Mouse (Mus musculus): ENCODE data around the gene Eln. TPM values are rescaled to one million over a fixed set of nuclear protein-coding genes. Genes with fewer than 3 reads are reported as not detected.

Gene Eln
- total RNA-seq, 2 experiments from 2014 or later = 7.3 to 7.5 TPM

DNA sequence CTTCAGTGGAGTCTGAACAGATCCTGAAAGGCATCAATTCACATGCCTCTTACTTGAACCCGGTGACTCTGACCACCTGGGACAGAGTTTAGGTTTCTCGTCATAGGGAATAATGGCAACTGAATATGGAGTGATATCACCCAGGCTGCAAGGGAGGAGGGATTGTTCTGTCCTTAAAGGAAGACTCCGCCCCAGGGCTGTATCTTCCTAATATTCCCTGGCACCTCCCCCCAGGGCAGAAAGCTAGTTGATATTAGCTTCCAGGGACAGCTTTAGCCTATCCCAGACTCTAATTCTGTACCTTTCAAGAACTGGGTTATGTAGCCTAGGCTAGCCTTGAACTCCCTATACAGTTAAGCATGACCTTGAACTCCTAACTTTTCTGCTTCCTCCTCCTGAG is 2.1 kb downstream of the Eln start:
- DNase-seq (ENCODE audit: low spot score in 2 of 2) = no peak

DNA sequence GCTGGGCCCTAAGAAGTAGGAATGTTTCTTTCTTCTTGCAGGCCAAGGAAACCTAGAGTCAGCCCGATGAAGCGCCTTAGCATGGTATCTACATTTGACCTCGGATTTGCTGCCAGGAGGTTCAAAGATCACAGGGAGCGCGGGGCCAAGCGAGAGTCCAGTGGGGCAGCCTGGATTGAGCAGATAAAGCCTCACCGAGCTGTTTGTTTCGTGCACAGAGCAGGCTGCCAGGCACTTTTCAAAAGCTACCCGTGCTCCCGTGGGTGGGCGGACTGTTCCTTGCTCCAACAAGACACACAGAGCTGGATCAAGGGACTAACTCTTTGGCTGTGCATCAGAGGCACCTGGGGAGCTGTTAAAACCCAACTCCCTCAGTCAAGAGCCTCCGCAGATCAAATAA is 3.1 kb downstream of the Eln start:
- DNase-seq (ENCODE audit: low spot score in 2 of 2) = no peak

DNA sequence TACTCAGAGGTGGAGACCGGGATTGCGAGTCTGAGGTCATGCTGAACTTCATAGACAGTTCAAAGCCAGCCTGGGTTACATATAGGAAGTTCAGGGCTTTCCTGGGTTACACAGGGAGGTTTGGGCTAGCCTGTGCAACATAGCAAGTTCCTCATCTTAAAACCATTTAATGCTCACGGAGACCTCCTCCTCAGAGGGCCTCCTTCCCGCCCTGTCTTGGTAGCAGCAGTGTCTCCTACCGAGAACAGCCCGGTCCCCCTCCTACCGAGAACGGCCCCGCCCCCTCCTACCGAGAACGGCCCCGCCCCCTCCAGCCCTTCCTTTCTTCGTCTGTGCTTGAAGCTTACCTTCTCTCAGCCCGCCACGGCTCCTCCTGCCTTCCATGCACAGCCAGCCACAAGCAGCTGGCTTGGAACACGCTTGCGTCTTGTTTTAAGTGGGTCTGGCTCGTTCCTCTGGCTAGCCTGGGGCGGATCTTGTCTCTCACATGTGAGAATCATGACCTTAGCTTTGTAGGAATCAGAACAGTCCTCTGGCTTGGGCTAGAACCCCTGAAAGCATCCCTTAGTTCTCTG is 4.8 kb downstream of the Eln start:
- no peak for DNase-seq (ENCODE audit: low spot score in 2 of 2)

DNA sequence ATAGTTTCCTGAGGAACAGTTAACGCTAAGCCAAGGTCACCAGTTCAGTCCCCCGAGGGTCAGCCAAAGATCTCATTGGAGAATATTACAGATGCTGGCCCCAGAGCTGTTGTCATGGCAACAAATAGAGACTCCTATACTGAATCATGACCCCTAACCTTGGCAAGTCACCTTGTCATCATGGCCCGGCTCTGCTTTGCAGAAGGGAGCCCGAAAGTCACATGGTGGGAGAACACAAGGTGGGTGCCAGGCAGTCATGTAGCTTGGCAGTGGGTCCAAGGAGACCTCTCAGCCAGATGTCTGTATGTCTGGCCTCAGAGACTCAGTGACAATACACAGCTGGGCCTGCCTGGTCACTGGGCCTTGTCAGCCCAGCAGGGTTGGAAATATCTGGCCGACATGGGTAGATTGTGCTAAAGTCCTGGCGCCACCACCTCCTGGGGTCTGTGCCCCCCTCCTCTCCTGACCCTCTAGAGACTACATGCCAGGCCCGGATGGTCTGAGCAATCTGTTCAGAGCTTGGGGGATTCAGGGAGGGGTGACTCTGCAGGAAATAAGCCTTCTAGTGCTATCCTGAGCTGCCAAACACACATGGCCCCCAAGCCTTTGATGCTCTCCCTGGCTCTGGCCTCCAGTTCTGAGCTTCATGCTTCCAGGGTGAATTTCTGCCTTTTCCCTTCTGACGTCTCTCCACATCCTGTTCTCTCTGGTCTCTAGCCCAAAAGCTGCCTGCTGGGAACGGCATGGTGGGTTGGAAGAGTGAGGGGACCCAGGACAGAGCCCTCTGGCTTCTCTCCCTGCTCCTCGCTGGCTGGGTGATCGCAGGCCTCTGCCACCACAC is 6.4 kb downstream of the Eln start:
- DNase-seq (ENCODE audit: low spot score in 2 of 2) = no peak

DNA sequence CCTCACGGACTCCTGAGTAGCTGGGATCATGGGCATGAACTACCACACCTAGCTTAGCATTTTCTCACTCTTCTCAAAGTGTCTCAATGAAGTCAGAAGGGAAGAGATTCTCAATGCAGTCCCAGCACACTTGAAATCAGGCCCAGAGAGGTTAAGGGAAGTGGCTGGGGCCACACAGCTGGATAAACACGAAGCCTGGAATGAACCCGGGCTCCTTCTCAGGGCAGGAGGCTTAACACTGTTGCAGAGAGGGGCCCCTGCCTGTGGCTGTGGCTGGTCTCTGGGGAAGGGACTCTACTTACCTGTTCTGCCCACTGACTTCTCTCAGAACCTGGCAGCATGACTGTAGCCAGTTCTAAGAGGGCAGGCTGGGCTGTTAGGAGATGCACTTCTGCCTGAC is 7.2 kb downstream of the Eln start:
- no peak for DNase-seq (ENCODE audit: low spot score in 2 of 2)

DNA sequence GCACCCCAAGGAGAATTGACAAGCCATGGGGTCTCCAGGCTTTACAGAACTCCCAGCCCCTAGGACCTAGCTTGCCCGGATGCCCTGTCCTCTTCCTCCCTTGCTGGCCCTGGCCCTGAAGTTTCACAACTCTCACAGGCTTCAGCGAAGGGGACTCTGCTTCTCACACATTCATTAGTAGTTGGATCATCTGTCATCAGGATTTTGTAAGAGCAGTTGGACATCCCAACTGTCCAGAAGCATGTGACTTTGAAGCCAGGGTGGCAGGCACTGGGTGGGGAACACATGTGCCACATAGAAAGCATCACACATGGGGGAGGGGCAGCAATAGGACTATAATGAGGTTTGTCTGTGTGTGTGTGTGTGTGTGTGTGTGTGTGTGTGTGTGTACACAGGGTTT is 12.2 kb downstream of the Eln start:
- no peak for DNase-seq (ENCODE audit: low spot score in 2 of 2)

DNA sequence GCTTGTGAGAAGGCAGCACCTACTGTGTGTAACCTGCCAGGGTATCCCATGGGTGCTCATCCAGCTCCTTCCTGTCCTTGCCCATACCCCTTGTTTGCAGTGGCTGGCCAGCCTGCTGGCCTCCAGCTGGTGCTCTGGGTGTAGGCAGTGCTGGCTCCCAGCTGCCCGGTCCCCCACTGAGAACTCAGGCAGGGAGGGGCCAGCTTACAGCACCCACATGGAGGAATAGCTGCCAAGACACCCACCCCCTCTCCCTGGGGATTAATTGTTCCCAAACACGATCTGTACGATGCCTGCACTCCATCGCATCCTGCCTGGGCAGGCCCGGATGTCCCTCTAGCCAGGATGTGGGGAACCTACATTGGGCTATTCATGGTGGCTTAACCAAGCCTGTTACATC is 13.1 kb downstream of the Eln start:
- DNase-seq (ENCODE audit: low spot score in 2 of 2) = peak in 1 of 2 experiments; percentile 17

DNA sequence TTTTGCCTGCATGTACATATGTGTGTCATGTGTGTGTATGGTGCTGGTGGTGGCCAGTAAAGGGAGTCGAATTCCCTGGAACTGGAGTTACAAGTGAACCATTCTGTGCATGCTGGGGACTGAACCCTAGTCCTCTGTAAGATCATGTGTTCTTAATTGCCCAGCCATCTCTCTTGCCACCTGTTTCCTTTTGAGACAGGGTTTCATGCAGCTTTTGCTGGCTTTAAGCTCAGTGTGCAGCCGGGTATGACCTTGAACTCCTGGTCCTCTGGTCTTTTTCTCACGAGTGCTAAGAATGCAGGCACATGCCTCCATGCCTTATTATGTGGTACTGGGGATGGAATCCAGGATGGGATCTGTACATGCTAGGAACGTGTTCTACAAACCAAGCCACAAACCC is 13.9 kb downstream of the Eln start:
- DNase-seq (ENCODE audit: low spot score in 2 of 2) = no peak

DNA sequence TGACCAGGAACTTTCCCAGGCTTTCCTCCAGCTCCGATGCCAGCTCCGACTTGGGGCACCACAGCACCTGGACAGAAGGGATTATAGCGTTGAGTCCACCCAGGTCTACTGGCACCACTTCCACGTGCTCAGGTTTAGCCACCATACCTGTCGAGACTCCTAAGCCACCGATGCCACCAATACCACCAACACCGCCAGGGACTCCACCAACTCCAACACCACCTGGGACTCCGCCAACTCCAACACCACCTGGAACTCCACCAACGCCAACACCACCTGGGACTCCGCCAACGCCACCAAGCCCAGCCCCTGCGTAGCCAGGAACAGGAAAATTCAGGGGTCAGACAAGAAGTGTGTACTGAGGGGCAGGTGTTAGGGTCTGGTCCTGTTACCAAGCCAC is 18.0 kb downstream of the Eln start:
- no peak for DNase-seq (ENCODE audit: low spot score in 2 of 2)

DNA sequence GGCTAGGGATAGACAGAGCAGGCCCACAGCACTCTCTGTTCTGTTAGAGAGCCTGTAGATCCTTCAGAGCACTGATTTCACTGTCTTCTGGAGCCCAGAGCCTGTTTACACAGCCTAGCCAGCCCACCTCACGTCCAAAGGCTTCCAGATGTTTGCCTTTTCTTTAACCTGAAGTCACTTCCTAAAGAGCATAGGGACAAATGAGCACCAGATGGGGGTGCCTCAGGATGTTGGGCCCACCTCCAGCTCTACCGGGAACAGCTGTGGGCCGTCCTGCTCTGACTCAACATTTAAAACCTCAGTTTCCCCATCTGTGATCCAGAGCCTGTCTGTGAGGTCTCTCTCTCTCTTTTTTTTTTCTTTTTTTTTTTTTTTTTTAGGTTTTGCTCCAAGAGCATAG is 18.6 kb downstream of the Eln start:
- DNase-seq (ENCODE audit: low spot score in 2 of 2) = no peak

DNA sequence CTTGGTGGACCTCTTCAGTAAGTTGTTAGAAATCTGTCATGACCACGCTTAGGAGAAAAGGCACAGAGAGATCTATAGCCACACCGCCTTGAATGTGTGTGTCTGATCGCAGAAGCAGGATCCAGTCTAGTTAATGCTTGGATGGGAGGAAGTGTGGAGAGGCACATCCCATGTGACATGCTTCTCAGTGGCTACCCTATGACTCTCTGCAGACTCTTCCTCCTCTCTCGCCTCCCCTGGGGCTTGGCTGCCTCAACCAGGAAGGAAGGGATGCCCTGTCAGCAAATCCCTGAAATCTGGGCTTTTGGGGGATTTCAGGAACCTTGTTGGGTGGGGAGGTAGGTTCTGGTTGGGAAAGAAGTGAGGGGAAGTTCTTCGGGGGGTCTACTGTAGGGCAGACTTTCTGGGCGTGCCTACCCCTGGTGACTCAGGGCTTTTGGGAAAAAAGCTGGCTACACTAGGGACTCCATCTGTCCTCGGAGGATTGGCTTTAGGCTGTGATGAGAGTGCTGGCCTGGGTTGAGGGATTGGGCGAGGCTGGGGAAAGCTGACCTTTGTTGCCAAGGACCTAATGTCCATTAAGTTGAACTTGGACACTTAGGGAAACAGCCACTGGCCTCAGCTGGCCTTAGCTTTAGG is 20.0 kb downstream of the Eln start:
- DNase-seq (ENCODE audit: low spot score in 2 of 2) = no peak

DNA sequence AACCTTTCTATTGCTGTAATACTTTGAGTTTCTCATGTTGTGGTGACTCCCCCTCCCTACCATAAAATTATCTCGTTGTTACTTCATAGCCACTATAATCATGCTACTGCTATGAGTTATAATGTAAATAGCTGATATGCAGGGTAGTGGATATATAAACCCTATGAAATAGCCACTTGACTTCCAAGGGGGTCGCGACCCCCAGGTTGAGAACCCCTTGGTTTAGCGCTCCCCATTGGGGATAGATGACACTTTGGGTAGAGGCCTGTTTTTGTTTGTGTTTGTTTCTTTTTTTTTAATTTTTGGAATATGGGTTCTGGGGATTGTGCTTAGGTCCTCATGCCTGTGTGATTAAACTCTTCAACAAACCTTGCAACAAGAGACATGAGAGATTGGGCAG is 21.8 kb downstream of the Eln start:
- no peak for DNase-seq (ENCODE audit: low spot score in 2 of 2)

DNA sequence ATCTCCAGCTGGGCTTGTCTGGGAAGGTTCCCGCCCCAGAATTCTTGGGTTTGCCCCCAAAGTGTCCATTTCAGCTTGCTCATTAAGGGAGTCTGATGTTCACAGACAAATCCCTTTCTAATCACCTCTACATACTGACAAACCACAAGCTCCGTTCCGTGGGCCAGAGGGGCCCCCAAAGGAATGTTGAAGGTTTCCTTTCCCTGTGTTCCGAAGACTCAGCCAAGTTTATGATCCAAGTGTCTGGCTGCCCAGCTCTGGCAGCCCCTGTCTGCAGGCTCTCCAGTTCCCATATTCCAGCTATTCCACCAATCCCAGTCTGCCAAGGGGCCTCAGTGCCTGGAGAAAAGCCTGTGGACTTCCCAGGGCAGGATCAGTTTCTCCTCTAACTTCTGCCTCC is 27.1 kb downstream of the Eln start:
- no peak for DNase-seq (ENCODE audit: low spot score in 2 of 2)

DNA sequence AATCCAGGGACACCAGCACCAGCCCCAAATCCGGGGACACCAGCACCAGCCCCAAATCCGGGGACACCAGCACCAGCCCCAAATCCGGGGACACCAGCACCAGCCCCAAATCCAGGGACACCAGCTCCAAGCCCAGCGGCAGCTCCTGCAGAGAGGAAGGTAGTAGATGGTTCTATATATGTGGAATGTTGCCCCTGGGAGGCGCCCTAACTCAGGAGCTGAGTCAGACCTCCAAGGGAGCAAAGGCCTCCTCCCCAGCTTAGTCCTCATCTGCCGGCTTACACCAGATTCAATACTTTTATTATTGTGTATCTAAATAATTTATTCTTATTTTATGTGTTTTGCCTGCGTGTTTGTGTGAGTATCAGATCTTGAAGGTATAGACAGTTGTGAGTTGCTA is 36.0 kb downstream of the Eln start:
- DNase-seq (ENCODE audit: low spot score in 2 of 2) = no peak

DNA sequence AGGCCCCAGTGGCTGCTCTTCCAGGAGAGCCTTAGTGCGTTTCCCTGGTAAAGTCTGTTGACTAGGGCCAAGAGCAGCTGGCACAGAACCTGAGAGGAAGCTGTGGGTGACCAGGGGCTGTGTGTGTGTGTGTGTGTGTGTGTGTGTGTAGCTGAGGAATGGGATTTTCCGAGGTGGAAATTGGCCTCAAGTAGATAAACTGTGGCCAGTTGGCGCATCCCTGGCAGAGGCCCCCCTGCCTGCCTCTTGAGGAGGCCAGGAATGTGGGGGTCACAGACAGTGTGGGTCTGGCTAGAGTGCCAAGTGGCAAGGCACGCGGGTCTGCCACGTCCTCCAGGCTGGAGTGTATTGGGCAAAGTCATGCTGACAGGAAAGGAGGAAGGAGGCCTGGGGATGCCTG is 37.8 kb downstream of the Eln start:
- no peak for DNase-seq (ENCODE audit: low spot score in 2 of 2)

DNA sequence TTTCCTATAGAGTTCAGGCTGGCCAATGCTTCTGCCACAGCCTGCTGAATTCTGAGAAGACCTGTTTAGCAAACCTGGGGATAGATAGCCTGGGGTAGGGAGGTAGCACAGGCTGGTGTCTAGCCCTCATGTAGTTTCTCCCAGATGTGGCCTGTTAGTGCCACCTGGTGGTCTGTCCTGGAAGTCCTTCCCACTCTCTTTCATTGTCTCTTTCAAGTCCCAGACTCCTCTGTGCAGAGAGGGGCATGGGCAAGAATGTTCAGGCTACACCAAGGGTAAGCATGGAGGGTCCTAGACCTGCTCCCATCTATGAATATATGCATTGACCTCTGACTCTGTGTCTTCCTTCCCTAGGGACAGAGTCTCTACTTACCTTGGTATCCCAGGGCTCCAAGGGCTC is 43.0 kb downstream of the Eln start:
- DNase-seq (ENCODE audit: low spot score in 2 of 2) = peak; percentile 72 to 84

DNA sequence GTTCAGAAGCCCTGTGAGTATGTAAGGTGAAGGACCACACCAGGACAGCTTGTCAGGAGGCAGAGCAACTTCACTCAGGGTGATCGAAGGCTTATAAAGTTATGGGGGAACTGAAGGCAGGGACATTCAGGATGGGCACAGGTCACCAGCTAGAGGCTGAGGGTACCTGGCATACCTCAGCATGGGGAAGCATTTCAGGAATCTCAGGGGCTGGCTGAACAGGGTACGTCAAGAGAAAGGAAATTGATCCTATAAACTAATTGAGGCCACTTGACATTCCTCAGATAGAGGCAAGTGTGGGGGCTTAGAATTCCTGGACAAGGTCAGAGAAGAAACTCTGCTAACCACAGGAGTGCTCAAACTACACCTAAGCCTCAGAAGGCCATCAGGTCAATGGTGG is 51.6 kb downstream of the Eln start:
- no peak for DNase-seq (ENCODE audit: low spot score in 2 of 2)

DNA sequence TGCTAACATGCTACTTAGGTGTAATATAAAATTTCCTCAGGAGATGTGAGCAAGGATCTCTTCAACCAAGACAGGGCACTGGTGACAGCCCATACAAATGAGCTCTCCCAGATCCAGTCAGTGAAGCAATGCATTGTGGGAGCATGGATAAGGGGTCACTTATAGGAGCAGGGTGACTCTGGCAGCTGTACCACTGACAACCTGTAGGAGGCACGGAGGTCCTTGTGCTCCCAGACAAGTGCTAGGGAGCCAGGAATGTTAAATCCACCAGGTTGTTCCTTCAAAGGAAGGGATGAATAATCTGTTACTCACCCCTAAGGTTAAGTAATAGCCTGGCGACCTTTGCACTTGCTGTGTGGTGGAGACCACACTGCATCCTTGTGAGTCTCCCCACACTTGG is 52.0 kb downstream of the Eln start:
- DNase-seq (ENCODE audit: low spot score in 2 of 2) = no peak

DNA sequence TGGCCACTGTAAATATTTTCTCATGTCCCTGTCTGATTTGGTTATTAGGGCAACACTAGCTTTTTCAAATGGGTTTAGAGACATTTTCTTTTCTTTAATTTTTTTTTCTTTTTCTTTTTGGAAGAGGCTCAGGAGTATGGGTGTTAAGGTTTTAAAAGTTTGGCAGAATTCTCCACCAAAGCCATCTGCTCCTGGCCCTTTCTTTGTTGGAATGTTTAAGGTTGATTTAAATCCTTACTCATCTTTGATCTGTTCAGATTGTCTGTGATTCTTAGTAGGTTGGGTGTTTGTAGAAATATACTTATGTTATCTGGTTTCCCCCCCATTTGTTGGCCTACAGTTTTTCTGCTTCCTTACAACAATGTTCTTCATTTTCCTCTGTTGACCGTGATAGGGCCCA is 54.4 kb downstream of the Eln start:
- DNase-seq (ENCODE audit: low spot score in 2 of 2) = no peak

DNA sequence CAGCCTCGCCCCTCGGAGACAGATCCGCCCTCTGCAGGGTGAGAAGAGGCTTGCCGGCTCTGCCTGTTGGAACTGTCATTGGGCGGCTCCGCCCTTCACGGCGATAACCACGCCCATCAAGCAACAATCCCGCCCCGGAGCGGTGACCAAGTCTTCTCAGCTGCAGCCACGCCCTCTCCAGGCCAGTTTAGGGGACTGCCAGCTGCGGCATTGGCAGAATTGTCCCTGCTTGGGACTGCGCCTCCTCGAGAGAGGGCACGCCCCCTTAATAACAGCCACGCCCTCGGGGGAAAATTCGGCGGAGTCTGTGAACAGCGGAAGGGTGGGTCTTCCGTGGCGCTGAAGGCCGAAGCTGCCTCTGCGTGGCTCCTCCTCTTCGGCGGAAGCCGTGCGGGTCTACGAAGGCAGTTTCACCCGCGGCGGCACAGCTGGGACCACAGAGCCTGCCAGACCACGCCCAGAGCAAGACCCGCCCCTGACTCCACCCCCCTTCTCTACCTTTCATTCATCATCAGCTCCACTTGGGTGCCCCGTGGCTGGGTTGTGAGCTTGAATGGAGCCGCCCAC is 58.3 kb downstream of the Eln start:
- peak; percentile 95 to 98 for DNase-seq (ENCODE audit: low spot score in 2 of 2)

DNA sequence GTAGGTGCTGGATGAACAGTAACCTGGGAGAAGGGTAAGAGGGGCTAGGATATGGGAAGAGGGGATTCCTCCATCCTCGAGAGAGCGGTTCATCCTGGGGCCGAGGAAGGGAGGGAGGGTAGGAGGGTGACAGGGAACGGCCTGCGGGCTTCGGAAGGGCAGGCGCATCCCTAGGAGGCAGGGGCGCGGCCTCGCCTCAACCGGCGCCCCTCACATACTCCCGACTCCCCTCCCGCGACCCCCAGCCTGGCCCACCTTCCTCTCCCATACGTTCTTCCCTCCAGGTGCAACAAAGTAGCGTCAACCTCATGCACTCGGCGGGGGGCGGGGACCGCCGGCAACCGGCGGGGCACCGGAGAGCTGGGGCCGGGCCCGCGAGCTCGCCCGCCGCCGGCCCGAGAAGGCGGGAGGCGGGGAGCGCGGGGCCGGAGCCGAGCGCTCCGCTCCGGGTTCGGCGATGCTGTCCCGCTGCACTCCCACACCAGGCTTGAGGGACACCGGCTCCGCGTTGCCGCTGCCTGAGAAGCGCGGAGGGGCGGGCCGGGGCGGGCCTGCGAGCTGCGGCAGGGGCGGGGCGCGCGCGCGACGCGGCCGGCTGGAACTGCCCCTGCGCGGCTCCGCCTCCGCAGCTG is 58.9 kb downstream of the Eln start, which contains the start of gene Limk1:
Gene Limk1 (minus strand): TSS at position 513 of the 632 bp plus-strand sequence.
- no peak for DNase-seq (ENCODE audit: low spot score in 2 of 2)

DNA sequence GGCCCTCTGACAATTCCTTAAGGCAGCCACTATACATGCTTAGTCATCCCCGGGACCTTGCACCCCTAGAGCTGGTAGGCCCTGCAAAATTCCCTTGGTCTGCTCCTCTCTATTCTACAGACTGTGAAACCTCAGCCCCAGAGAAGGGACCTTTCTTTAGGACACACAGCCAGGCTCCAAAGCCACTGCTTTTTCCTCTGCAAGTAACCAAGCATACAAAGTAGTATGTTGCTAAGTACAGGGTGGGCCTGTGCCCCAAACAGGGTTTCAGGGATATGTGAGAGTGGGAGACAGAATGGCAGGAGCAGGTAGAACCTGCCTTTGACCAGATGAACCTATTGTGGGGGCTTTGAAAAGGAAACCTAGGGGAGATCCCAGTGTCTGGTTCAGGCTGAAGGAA is 59.9 kb downstream of the Eln start:
- no peak for DNase-seq (ENCODE audit: low spot score in 2 of 2)

Data from left cerebral cortex, adult 18-20 months (tissue).